Mouse (Mus musculus): ENCODE results near the gene Elane. TPM values are rescaled to one million over a fixed set of nuclear protein-coding genes. Genes with fewer than 3 reads are reported as not detected.
"Not testable (repeated sequence)": the region's sequence is repeated elsewhere in the genome, so short reads cannot be mapped to it uniquely, and the experiment has no call there.

Gene Elane
- polyA plus RNA-seq, 1 experiment = 23.2 TPM

DNA sequence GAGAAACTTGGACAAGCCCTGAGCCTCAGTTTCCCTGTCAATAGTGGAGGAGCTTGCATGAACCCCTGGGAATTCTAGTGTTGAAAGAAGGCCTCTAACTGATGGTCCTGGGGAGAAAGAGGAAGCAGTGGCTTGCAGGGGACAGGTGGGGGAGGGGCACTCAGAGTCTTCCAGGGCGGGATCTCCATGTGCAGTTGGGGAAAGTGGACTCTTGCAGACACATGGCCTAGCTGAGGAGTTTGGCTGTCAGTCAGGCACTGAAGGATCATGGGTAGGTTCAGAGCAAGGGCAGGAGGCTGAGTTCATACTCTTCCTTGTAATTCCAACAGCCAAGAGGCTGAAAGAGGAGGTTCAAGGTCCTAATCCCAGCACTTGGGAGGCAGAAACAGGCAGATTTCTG is 8.9 kb upstream of the Elane start:
- TF ChIP-seq FLI1 (IDR thresholded peaks at IDR 0.05; ENCODE audit: low read length) (no peak), GATA1 (IDR thresholded peaks at IDR 0.05; ENCODE audit: borderline replicate concordance, low read length) (no peak)
- H3K4me3 ChIP-seq (replicated peaks) = peak overlapping the region; percentile 83
- H3K36me3 ChIP-seq (replicated peaks; ENCODE audit: low read length) = no peaks in the 10 kb centered on the region
- H3K27me3 ChIP-seq (replicated peaks) = peaks cover 27% of the 10 kb centered on the region
- H3K9me3 ChIP-seq = no peaks in the 10 kb centered on the region
- peaks cover 86% of the 10 kb centered on the region for H3K4me1 ChIP-seq

DNA sequence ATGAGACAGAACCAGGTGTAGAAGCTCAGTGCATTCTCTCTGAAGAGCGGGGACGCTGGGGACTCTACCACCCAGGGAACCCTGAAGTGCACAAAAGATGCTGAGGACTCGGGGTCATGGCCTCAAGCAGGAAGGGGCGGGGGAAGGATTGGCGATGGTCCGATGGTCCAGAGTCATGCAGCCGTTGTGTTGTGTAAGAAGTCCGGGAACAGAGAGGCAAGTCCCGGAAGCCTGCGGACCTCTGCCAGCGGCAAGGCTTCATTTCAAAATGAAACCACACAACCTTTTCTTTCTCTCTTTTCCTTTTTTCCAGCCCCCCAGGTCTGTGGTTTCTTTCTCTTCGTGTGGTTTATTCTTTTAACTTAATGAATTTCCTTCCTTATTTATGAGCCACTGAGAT is 8.3 kb upstream of the Elane start:
- Histone ChIP-seq H3K4me1 (peaks cover 92% of the 10 kb centered on the region), H3K9me3 (no peaks in the 10 kb centered on the region), H3K27me3 (replicated peaks) (peaks cover 25% of the 10 kb centered on the region), H3K4me3 (replicated peaks) (peak overlapping the region; percentile 83), H3K36me3 (replicated peaks; ENCODE audit: low read length) (no peaks in the 10 kb centered on the region)
- TF ChIP-seq GATA1 (IDR thresholded peaks at IDR 0.05; ENCODE audit: borderline replicate concordance, low read length) (no peak), FLI1 (IDR thresholded peaks at IDR 0.05; ENCODE audit: low read length) (no peak)

DNA sequence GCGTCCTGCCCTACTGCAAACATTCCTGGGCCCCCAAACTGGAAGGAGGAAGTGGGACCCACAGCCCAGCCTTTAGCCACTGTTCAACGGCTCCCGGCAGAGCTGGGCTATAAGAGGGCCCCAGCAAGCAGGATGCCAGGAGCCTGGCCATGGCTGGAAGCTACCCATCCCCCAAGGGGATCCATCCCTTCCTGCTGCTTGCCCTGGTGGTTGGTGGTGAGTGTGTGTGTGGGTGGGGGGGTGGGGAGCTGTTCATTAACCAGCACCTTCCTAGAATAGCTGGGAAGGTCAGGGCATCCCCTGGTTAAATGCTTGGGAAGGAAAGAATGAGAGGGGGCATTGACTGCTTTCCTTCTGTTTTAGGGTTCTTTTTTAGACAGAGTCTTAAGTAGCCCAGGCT is 6.5 kb upstream of the Elane start:
- Histone ChIP-seq H3K36me3 (replicated peaks; ENCODE audit: low read length) (no peaks in the 10 kb centered on the region), H3K27me3 (replicated peaks) (peaks cover 7% of the 10 kb centered on the region), H3K9me3 (no peaks in the 10 kb centered on the region), H3K4me3 (replicated peaks) (peak overlapping the region; percentile 59), H3K4me1 (peaks cover 95% of the 10 kb centered on the region)
- TF ChIP-seq FLI1 (IDR thresholded peaks at IDR 0.05; ENCODE audit: low read length) (no peak), GATA1 (IDR thresholded peaks at IDR 0.05; ENCODE audit: borderline replicate concordance, low read length) (no peak)

DNA sequence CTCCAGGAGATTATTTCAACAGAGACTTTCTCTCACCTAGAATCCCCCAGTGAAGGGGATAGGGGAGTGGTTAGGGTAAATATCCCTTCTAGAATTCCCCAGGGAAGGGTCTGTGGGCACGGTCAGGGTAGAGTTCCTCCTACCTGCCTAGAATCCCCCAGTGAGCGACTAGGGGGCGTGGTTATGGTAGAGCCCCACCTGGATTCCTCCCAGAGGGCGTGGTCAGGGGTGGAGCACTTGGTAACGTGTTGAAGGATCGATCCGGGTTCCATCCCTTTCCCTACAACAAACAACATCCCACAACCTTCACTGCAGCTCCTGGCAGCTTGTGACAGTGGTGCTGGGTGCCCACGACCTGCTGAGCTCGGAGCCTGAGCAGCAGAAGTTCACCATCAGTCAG is 5.3 kb upstream of the Elane start:
- TF ChIP-seq FLI1 (IDR thresholded peaks at IDR 0.05; ENCODE audit: low read length) (no peak), GATA1 (IDR thresholded peaks at IDR 0.05; ENCODE audit: borderline replicate concordance, low read length) (no peak)
- H3K4me1 ChIP-seq = peaks cover 94% of the 10 kb centered on the region
- H3K9me3 ChIP-seq = no peaks in the 10 kb centered on the region
- H3K27me3 ChIP-seq (replicated peaks) = no peaks in the 10 kb centered on the region
- H3K4me3 ChIP-seq (replicated peaks) = peak overlapping the region; percentile 91
- no peaks in the 10 kb centered on the region for H3K36me3 ChIP-seq (replicated peaks; ENCODE audit: low read length)

DNA sequence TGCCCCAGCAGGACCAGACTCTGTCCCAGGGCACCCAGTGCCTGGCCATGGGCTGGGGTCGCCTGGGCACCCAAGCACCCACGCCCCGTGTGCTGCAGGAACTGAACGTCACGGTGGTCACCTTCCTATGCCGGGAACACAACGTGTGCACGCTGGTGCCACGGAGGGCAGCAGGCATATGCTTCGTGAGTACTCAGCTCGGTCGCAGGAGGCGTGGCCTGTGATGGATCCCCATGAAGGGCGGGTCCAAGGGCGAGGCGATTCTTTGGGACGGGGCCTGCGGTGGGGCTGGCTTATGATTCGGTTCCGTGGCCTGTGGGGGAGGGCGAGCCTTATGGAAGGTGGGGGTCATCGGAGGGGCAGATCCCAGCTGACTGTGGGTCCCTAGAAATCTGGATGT is 4.1 kb upstream of the Elane start:
- no peaks in the 10 kb centered on the region for H3K27me3 ChIP-seq (replicated peaks)
- TF ChIP-seq FLI1 (IDR thresholded peaks at IDR 0.05; ENCODE audit: low read length) = no peak
- TF ChIP-seq GATA1 (IDR thresholded peaks at IDR 0.05; ENCODE audit: borderline replicate concordance, low read length) = no peak
- H3K9me3 ChIP-seq = no peaks in the 10 kb centered on the region
- H3K4me3 ChIP-seq (replicated peaks) = peak overlapping the region; percentile 91
- peaks cover 96% of the 10 kb centered on the region for H3K4me1 ChIP-seq
- H3K36me3 ChIP-seq (replicated peaks; ENCODE audit: low read length) = no peaks in the 10 kb centered on the region

DNA sequence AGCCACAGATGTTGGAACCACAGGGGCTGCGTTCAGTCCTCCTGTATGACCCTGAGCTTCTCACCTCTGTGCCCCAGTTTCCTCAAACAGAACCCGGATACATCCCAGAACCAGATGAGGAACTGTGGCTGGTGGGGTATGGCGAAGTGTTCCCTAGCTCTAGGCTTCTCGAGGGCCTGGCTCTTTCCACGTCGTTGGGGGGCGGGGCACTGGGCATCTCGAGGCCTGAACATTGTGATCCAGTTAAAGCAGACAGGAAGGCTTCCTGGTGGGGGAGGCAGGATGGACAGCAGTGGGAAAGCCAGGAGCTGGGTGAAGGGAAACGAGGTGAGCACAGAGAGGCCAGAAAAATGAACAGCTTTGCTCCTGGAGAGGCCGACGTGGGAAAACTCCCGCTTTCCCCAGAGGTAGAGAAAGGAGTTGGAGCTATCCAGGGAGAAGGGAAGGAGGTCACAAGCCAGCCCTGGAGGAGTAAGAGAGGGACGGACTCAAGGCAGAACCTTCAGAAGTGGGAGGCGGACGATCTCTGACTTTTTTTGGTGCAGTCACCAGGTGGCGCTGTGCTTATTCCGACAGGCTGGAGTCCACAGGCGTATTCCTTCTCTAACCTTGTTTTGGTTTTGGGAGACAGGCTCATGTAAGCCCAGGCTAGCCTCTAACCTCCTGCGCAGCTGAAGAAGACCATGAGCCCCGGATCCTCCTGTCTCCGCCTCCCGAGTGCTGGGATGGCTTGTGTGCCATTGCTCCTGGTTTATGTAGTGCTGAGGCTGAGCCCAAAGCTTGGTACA is 2.6 kb upstream of the Elane start:
- TF ChIP-seq FLI1 (IDR thresholded peaks at IDR 0.05; ENCODE audit: low read length) (no peak), GATA1 (IDR thresholded peaks at IDR 0.05; ENCODE audit: borderline replicate concordance, low read length) (no peak)
- Histone ChIP-seq H3K36me3 (replicated peaks; ENCODE audit: low read length) (no peaks in the 10 kb centered on the region), H3K4me3 (replicated peaks) (peak overlapping the region; percentile 70), H3K4me1 (peaks cover 86% of the 10 kb centered on the region), H3K27me3 (replicated peaks) (peaks cover 3% of the 10 kb centered on the region), H3K9me3 (no peaks in the 10 kb centered on the region)

DNA sequence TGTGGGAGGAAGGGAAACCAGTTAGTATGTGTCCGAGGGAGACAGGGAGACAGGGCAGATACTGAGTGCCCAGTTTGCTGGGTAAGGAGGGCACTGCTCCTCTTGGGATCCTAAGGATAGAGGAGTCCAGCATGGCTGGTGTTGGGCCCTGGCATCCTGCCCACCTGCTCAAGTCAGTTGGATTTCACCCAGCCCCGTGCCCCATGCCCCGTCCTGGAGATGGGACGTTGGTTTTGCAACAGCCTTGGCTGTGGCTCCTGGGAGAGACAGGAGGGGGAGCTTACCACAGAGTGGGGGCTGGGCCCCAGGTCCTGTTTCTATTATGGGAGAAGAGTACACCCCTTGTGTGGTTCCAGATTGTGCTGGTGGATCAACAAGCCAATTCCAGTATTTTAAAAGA is 1.6 kb upstream of the Elane start:
- Histone ChIP-seq H3K27me3 (replicated peaks) (peaks cover 3% of the 10 kb centered on the region), H3K4me1 (peaks cover 77% of the 10 kb centered on the region), H3K9me3 (no peaks in the 10 kb centered on the region), H3K36me3 (replicated peaks; ENCODE audit: low read length) (no peaks in the 10 kb centered on the region), H3K4me3 (replicated peaks) (peak overlapping the region; percentile 38)
- TF ChIP-seq GATA1 (IDR thresholded peaks at IDR 0.05; ENCODE audit: borderline replicate concordance, low read length) = no peak
- TF ChIP-seq FLI1 (IDR thresholded peaks at IDR 0.05; ENCODE audit: low read length) = no peak

DNA sequence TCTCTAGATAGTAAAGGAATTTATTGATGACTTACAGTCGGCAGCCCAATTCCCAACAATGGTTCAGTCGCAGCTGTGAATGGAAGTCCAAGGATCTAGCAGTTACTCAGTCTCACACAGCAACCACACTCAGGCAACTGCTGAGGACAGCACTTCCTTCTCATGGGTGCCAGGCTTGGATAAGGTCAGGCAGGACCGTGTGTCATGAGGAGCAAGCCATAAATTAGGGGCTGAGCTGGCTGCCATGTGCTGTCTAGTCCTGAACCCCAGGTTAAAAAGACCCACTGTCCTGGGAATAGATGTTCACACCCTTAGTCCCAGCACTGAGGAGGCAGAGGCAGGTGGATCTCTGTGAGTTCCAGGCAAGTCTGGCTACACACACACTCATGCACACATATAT is 1.1 kb upstream of the Elane start:
- H3K4me1 ChIP-seq = peaks cover 72% of the 10 kb centered on the region
- peak overlapping the region; percentile 71 for H3K4me3 ChIP-seq (replicated peaks)
- H3K9me3 ChIP-seq; H3K36me3 ChIP-seq (replicated peaks; ENCODE audit: low read length); H3K27me3 ChIP-seq (replicated peaks): not testable (repeated sequence)

DNA sequence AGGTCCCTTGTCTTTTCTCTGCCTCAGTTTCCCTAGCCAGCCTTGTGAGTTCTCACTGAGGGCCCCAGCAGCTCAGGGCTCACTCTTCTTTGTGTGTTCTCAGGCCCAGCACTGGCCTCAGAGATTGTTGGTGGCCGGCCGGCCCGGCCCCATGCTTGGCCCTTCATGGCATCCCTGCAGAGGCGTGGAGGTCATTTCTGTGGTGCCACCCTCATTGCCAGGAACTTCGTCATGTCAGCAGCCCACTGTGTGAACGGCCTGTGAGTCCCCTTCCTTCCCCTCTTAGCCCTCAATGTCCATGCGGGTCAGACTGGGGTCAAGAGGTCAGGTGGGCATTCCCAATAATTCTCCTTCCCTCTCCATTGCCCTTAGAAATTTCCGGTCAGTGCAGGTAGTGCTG is 564 bp downstream of the Elane start:
- TF ChIP-seq GATA1 (IDR thresholded peaks at IDR 0.05; ENCODE audit: borderline replicate concordance, low read length) (no peak), FLI1 (IDR thresholded peaks at IDR 0.05; ENCODE audit: low read length) (no peak)
- Histone ChIP-seq H3K9me3 (no peaks in the 10 kb centered on the region), H3K27me3 (replicated peaks) (peaks cover 13% of the 10 kb centered on the region), H3K4me3 (replicated peaks) (no peak overlapping the region), H3K36me3 (replicated peaks; ENCODE audit: low read length) (no peaks in the 10 kb centered on the region), H3K4me1 (peaks cover 61% of the 10 kb centered on the region)

DNA sequence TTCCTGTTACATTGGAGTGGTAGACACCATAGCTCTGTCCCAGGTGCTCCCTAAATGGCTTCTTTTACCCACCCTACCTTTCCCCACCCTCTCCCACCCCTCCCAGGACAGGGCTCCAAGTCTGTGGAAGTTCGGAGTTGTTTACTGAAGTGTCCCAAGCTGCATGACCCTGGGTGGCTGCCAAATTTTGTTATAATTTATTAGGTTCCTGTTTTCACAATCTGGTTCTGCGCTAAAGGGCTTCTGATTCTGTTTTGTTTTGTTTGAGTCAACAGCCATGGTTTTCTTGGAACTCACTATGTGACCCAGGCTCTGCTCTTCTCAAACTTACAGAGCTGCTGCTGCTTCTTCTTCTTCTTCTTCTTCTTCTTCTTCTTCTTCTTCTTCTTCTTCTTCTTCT is 3.3 kb downstream of the Elane start:
- Histone ChIP-seq H3K27me3 (replicated peaks) (peaks cover 13% of the 10 kb centered on the region), H3K4me1 (peaks cover 52% of the 10 kb centered on the region), H3K4me3 (replicated peaks) (no peak overlapping the region), H3K9me3 (no peaks in the 10 kb centered on the region), H3K36me3 (replicated peaks; ENCODE audit: low read length) (peaks cover 10% of the 10 kb centered on the region)
- TF ChIP-seq FLI1 (IDR thresholded peaks at IDR 0.05; ENCODE audit: low read length) (no peak), GATA1 (IDR thresholded peaks at IDR 0.05; ENCODE audit: borderline replicate concordance, low read length) (no peak)
